Mouse (Mus musculus): ENCODE data around the gene Ptch2. TPM values are rescaled to one million over a fixed set of nuclear protein-coding genes. Genes with fewer than 3 reads are reported as not detected.

Ptch2 gene
- total and polyA plus RNA-seq, 3 experiments: 0.33 TPM; not detected in 2

- H3K9me3 ChIP-seq (replicated peaks; ENCODE audit: insufficient read depth, low read length): no peaks in the 10 kb centered on the region
- TF ChIP-seq GATA1 (IDR thresholded peaks at IDR 0.05; ENCODE audit: low read depth, low read length) (no peak), ZKSCAN1 (IDR thresholded peaks at IDR 0.05; ENCODE audit: low read depth, low read length) (no peak), TCF12 (IDR thresholded peaks at IDR 0.05; ENCODE audit: low read depth, low read length) (0 out of 2 replicates have a peak, but pooled peaks have one; percentile 12), NELFE (IDR thresholded peaks at IDR 0.05; ENCODE audit: low read depth, low read length) (peak; percentile 43; the same call in 1 of the 2 replicates), TBP (IDR thresholded peaks at IDR 0.05; ENCODE audit: low read depth, low read length) (peak; percentile 58; the same call in 1 of the 2 replicates), GABPA (IDR thresholded peaks at IDR 0.05; ENCODE audit: low read depth, low read length) (no peak), HCFC1 (IDR thresholded peaks at IDR 0.05; ENCODE audit: low read depth, low read length) (0 out of 2 replicates have a peak, but pooled peaks have one; percentile 63), EP300 (IDR thresholded peaks at IDR 0.05; ENCODE audit: low read depth in 1 of 2, low read length in 2 of 2) (peak in 1 of 2 experiments; percentile 7; a peak in 1 of 4 replicates), BHLHE40 (IDR thresholded peaks at IDR 0.05; ENCODE audit: borderline replicate concordance, low read depth, low read length) (peak; percentile 34; the same call in 1 of the 2 replicates), ELF1 (IDR thresholded peaks at IDR 0.05; ENCODE audit: low read depth, low read length) (peak; percentile 66), ETS1 (IDR thresholded peaks at IDR 0.05; ENCODE audit: low read depth, low read length) (peak; percentile 51; the same call in 1 of the 2 replicates), POLR2AphosphoS5 (IDR thresholded peaks at IDR 0.05; ENCODE audit: borderline replicate concordance, low read depth, low read length) (no peak), POLR2A (IDR thresholded peaks at IDR 0.05; ENCODE audit: control insufficient read depth in 1 of 2, insufficient read depth in 1 of 2, low read depth in 1 of 2, low read length in 2 of 2, poor library complexity in 1 of 2) (peak; percentile 43 to 79), SIN3A (IDR thresholded peaks at IDR 0.05; ENCODE audit: low read length) (no peak), CTCF (IDR thresholded peaks at IDR 0.05 in 2 of 3, conservative IDR thresholded peaks at IDR 0.05 in 1 of 3; ENCODE audit: control insufficient read depth in 1 of 3, insufficient read depth in 1 of 3, low read depth in 2 of 3, low read length in 3 of 3, poor library complexity in 1 of 3, severe bottlenecking in 1 of 3) (no peak)
- H3K4me1 ChIP-seq (ENCODE audit: control insufficient read depth in 1 of 2, insufficient read depth in 2 of 2, low read length in 2 of 2): peaks cover 5 to 36% of the 10 kb centered on the region in 2 experiments
- peaks cover under 1% of the 10 kb centered on the region; the same call in 1 of the 2 replicates for H3K79me2 ChIP-seq (ENCODE audit: control insufficient read depth, insufficient read depth, low read length, poor library complexity)
- no peaks in the 10 kb centered on the region for H3K27me3 ChIP-seq (ENCODE audit: control insufficient read depth in 1 of 2, insufficient read depth in 2 of 2, low read length in 2 of 2)
- DNase-seq (ENCODE audit: low read depth, low spot score): peak; percentile 92
- peak overlapping the region; percentile 100 for H3K27ac ChIP-seq (ENCODE audit: control insufficient read depth, low read depth, low read length)
- H3K9ac ChIP-seq (ENCODE audit: control insufficient read depth, low read depth, low read length, poor library complexity, severe bottlenecking): peak overlapping the region; percentile 83
- peaks cover 0 to 30% of the 10 kb centered on the region in 2 experiments; a peak in 2 of 4 replicates for H3K36me3 ChIP-seq (ENCODE audit: control insufficient read depth in 1 of 2, insufficient read depth in 2 of 2, low read length in 2 of 2)
- H3K4me3 ChIP-seq (ENCODE audit: control insufficient read depth in 1 of 2, insufficient read depth in 1 of 2, low read depth in 2 of 2, low read length in 2 of 2): peak overlapping the region; percentile 7 to 20; a peak in 3 of 4 replicates
Observed at GRCm38 (mm10) chr4:117125910-117126674, 30.2 kb downstream of the Ptch2 start.

GRCm38 (mm10) chr4:117126675-117127290, 30.9 kb downstream of the Ptch2 start, which contains the start of gene Tctex1d4:
Gene Tctex1d4 (plus strand): TSS chr4:117126794.
- TF ChIP-seq SIN3A (IDR thresholded peaks at IDR 0.05; ENCODE audit: low read length): no peak
- TF ChIP-seq KAT2A (conservative IDR thresholded peaks at IDR 0.05; ENCODE audit: low read depth, low read length): no peak
- no peak for TF ChIP-seq ZMIZ1 (IDR thresholded peaks at IDR 0.05; ENCODE audit: low read depth, low read length)
- TF ChIP-seq MYC (IDR thresholded peaks at IDR 0.05; ENCODE audit: low read depth, low read length): no peak
- no peak for TF ChIP-seq MAFK (IDR thresholded peaks at IDR 0.05; ENCODE audit: borderline replicate concordance, low read depth, low read length)
- no peak for TF ChIP-seq TBP (IDR thresholded peaks at IDR 0.05; ENCODE audit: low read depth, low read length)
- TF ChIP-seq MYB (IDR thresholded peaks at IDR 0.05; ENCODE audit: low read depth, low read length): no peak
- no peak for TF ChIP-seq ETS1 (IDR thresholded peaks at IDR 0.05; ENCODE audit: low read depth, low read length)
- Histone ChIP-seq H3K79me2 (ENCODE audit: control insufficient read depth, insufficient read depth, low read length, poor library complexity) (no peaks in the 10 kb centered on the region; the same call in 1 of the 2 replicates), H3K4me1 (ENCODE audit: control insufficient read depth in 1 of 2, insufficient read depth in 2 of 2, low read length in 2 of 2) (peaks cover 5 to 30% of the 10 kb centered on the region in 2 experiments), H3K27me3 (ENCODE audit: control insufficient read depth in 1 of 2, insufficient read depth in 2 of 2, low read length in 2 of 2) (no peaks in the 10 kb centered on the region), H3K9me3 (replicated peaks; ENCODE audit: insufficient read depth, low read length) (no peaks in the 10 kb centered on the region), H3K27ac (ENCODE audit: control insufficient read depth, low read depth, low read length) (peak within 1 kb of the TSS; percentile 100), H3K4me3 (ENCODE audit: control insufficient read depth in 1 of 2, insufficient read depth in 1 of 2, low read depth in 2 of 2, low read length in 2 of 2) (peak within 1 kb of the TSS; percentile 7 to 20; a peak in 3 of 4 replicates), H3K9ac (ENCODE audit: control insufficient read depth, low read depth, low read length, poor library complexity, severe bottlenecking) (peak within 1 kb of the TSS; percentile 83), H3K36me3 (ENCODE audit: control insufficient read depth in 1 of 2, insufficient read depth in 2 of 2, low read length in 2 of 2) (peaks cover 0 to 27% of the 10 kb centered on the region in 2 experiments; a peak in 2 of 4 replicates)
- DNase-seq (ENCODE audit: low read depth, low spot score): peak; percentile 68

All from MEL (cell line).